Mouse (Mus musculus): ENCODE measurements at regions not wholly inside any gene's neighbourhood (a gene's known extent, or its start where the extent isn't known, plus 50 kb on each side); places are given as distances from the start of the nearest gene placed in this dataset.

- H3K27me3 ChIP-seq (ENCODE audit: control insufficient read depth, insufficient read depth, low read length), result peaks cover 35% of the 10 kb centered on the region
- H3K27ac ChIP-seq (ENCODE audit: low read depth, low read length), result no peak overlapping the region
These were observed 197.5 kb upstream of the Sp8 start for GRCm38 (mm10) chr12:118648673-118649072.

DNA sequence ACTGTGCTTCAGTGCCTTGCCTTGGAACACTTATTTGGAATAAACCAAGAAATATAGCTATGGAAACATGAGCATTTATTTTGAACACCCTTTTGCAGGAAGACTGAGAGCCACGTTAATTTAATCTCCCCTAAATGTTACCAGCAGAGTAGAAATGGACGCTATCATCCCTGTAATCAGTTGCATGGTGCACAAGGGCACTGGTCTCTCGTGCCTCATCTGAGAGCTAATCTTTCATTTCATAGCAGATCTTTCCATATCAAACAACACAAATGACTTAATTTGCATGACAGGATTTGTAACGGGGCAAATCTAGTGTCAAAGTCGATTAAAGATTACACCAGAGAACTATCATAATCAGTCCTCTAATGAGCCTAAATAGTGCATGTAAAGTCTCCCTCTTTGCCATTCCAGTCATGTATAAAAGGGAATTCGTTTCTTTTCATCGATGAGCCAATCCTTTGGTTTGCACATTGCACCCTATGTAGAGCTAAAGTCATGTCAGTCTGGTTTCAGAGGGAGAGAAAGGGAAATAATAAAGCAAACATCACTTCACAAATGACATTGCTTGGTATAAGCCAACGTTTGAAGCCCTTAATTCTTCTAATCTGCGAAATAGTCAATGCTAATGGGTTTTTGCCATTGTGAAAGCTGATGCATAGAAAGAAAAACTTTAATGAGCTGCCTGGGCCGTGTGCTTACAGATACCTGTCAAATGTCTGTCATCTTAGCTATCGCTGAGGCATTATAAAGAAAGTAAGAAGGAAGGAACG, 198.7 kb upstream of the Sp8 start:
- Histone ChIP-seq H3K4me2 (ENCODE audit: low read depth, low read length, severe bottlenecking) (no peak overlapping the region), H3K4me3 (ENCODE audit: low read depth, low read length) (no peak overlapping the region), H3K27ac (ENCODE audit: low read depth, low read length) (no peak overlapping the region), H3K27me3 (ENCODE audit: control insufficient read depth, insufficient read depth, low read length) (peaks cover 29% of the 10 kb centered on the region), H3K4me1 (replicated peaks; ENCODE audit: control insufficient read depth, insufficient read depth, low read length) (peaks cover 20% of the 10 kb centered on the region), H3K9ac (ENCODE audit: low read length) (no peak overlapping the region), H3K36me3 (ENCODE audit: control insufficient read depth, insufficient read depth, low read length) (no peaks in the 10 kb centered on the region), H3K9me3 (ENCODE audit: control insufficient read depth, low read length) (no peaks in the 10 kb centered on the region)
- DNase-seq (ENCODE audit: low spot score) (no peak), ATAC-seq (replicated peaks; ENCODE audit: low FRiP score) (no peak)
- 34% methylated on average over 12 of the region's 12 CpGs for WGBS

More at GRCm38 (mm10) chr12:118648673-118649072, 197.5 kb upstream of the Sp8 start:
- Histone ChIP-seq H3K36me3 (ENCODE audit: control insufficient read depth, insufficient read depth, low read length) (no peaks in the 10 kb centered on the region), H3K4me2 (ENCODE audit: low read depth, low read length, severe bottlenecking) (no peak overlapping the region), H3K4me1 (replicated peaks; ENCODE audit: control insufficient read depth, insufficient read depth, low read length) (peaks cover 20% of the 10 kb centered on the region), H3K4me3 (ENCODE audit: low read depth, low read length) (no peak overlapping the region), H3K9me3 (ENCODE audit: control insufficient read depth, low read length) (no peaks in the 10 kb centered on the region; the same call in 1 of the 2 replicates), H3K9ac (ENCODE audit: low read length) (no peak overlapping the region)
- DNase-seq (ENCODE audit: low spot score) (no peak), ATAC-seq (replicated peaks; ENCODE audit: low FRiP score) (no peak)

GRCm38 (mm10) chr12:118640925-118641324, 205.2 kb upstream of the Sp8 start:
- ATAC-seq (replicated peaks; ENCODE audit: low FRiP score) (no peak), DNase-seq (ENCODE audit: low spot score) (no peak)
- Histone ChIP-seq H3K36me3 (ENCODE audit: control insufficient read depth, insufficient read depth, low read length) (no peaks in the 10 kb centered on the region), H3K4me1 (replicated peaks; ENCODE audit: control insufficient read depth, insufficient read depth, low read length) (no peaks in the 10 kb centered on the region), H3K27ac (ENCODE audit: low read depth, low read length) (no peak overlapping the region), H3K9me3 (ENCODE audit: control insufficient read depth, low read length) (no peaks in the 10 kb centered on the region), H3K4me2 (ENCODE audit: low read depth, low read length, severe bottlenecking) (no peak overlapping the region), H3K4me3 (ENCODE audit: low read depth, low read length) (no peak overlapping the region), H3K27me3 (ENCODE audit: control insufficient read depth, insufficient read depth, low read length) (peaks cover 4% of the 10 kb centered on the region; the same call in 1 of the 2 replicates), H3K9ac (ENCODE audit: low read length) (no peak overlapping the region)
- 78% methylated on average over 3 of the region's 3 CpGs for WGBS

- Histone ChIP-seq H3K9ac (ENCODE audit: low read length) (no peak overlapping the region), H3K36me3 (ENCODE audit: control insufficient read depth, insufficient read depth, low read length) (no peaks in the 10 kb centered on the region), H3K4me2 (ENCODE audit: low read depth, low read length, severe bottlenecking) (no peak overlapping the region), H3K9me3 (ENCODE audit: control insufficient read depth, low read length) (no peaks in the 10 kb centered on the region), H3K4me3 (ENCODE audit: low read depth, low read length) (no peak overlapping the region), H3K4me1 (replicated peaks; ENCODE audit: control insufficient read depth, insufficient read depth, low read length) (no peaks in the 10 kb centered on the region), H3K27ac (ENCODE audit: low read depth, low read length) (no peak overlapping the region), H3K27me3 (ENCODE audit: control insufficient read depth, insufficient read depth, low read length) (no peaks in the 10 kb centered on the region)
- ATAC-seq (replicated peaks; ENCODE audit: low FRiP score) (no peak), DNase-seq (ENCODE audit: low spot score) (no peak)
- 40% methylated on average over 4 of the region's 4 CpGs for WGBS
These were observed 208.9 kb upstream of the Sp8 start for GRCm38 (mm10) chr12:118637214-118637613.

GRCm38 (mm10) chr12:118635456-118635855, 210.7 kb upstream of the Sp8 start:
- H3K27me3 ChIP-seq (ENCODE audit: control insufficient read depth, insufficient read depth, low read length), result no peaks in the 10 kb centered on the region
- H3K9ac ChIP-seq (ENCODE audit: low read length), result no peak overlapping the region
- H3K4me3 ChIP-seq (ENCODE audit: low read depth, low read length), result no peak overlapping the region
- no peak for DNase-seq (ENCODE audit: low spot score)
- no peaks in the 10 kb centered on the region for H3K36me3 ChIP-seq (ENCODE audit: control insufficient read depth, insufficient read depth, low read length)
- no peak overlapping the region for H3K4me2 ChIP-seq (ENCODE audit: low read depth, low read length, severe bottlenecking)
- H3K9me3 ChIP-seq (ENCODE audit: control insufficient read depth, low read length), result no peaks in the 10 kb centered on the region
- H3K4me1 ChIP-seq (replicated peaks; ENCODE audit: control insufficient read depth, insufficient read depth, low read length), result no peaks in the 10 kb centered on the region
- no peak overlapping the region for H3K27ac ChIP-seq (ENCODE audit: low read depth, low read length)
- ATAC-seq (replicated peaks; ENCODE audit: low FRiP score), result no peak
- 36% methylated on average over 1 of the region's 1 CpGs for WGBS

DNA sequence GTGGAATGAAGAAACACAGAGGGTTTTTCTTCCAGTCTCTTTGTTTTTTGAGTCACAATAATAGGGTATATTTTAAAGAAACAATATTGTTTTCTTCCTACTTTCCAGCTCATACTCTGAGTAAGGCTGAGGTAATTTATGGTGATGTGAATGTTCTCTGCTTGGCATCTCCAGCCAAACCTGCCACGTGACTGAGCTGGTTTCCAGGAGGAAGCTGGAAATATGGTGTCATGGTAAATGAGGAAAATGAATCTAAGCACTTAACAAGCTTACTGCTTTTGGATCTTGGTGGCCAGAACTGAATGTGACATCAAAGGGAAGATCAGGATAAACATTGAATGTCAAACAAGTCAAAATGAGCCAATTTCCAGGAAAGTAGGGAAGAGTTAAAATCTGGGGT, 215.8 kb upstream of the Sp8 start:
- Histone ChIP-seq H3K27ac (ENCODE audit: low read depth, low read length) (no peak overlapping the region), H3K9me3 (ENCODE audit: control insufficient read depth, low read length) (no peaks in the 10 kb centered on the region), H3K9ac (ENCODE audit: low read length) (no peak overlapping the region), H3K4me1 (replicated peaks; ENCODE audit: control insufficient read depth, insufficient read depth, low read length) (no peaks in the 10 kb centered on the region), H3K4me3 (ENCODE audit: low read depth, low read length) (no peak overlapping the region), H3K27me3 (ENCODE audit: control insufficient read depth, insufficient read depth, low read length) (no peaks in the 10 kb centered on the region), H3K4me2 (ENCODE audit: low read depth, low read length, severe bottlenecking) (no peak overlapping the region), H3K36me3 (ENCODE audit: control insufficient read depth, insufficient read depth, low read length) (no peaks in the 10 kb centered on the region; the same call in 1 of the 2 replicates)
- DNase-seq (ENCODE audit: low spot score) (no peak), ATAC-seq (replicated peaks; ENCODE audit: low FRiP score) (no peak)
- 77% methylated on average over 1 of the region's 1 CpGs for WGBS

GRCm38 (mm10) chr12:118621697-118622485, 224.2 kb upstream of the Sp8 start:
- WGBS, result 31% methylated on average over 1 of the region's 1 CpGs
- H3K27ac ChIP-seq (ENCODE audit: low read depth, low read length), result 0 out of 2 replicates have a peak overlapping the region, but pooled peaks have one; percentile 27
- ATAC-seq (replicated peaks; ENCODE audit: low FRiP score), result no peak
- H3K9me3 ChIP-seq (ENCODE audit: control insufficient read depth, low read length), result no peaks in the 10 kb centered on the region
- H3K4me2 ChIP-seq (ENCODE audit: low read depth, low read length, severe bottlenecking), result no peak overlapping the region
- no peaks in the 10 kb centered on the region for H3K36me3 ChIP-seq (ENCODE audit: control insufficient read depth, insufficient read depth, low read length)
- no peak overlapping the region for H3K4me3 ChIP-seq (ENCODE audit: low read depth, low read length)
- no peak for DNase-seq (ENCODE audit: low spot score)
- H3K4me1 ChIP-seq (replicated peaks; ENCODE audit: control insufficient read depth, insufficient read depth, low read length), result peaks cover 11% of the 10 kb centered on the region; the same call in 1 of the 2 replicates
- H3K9ac ChIP-seq (ENCODE audit: low read length), result no peak overlapping the region
- H3K27me3 ChIP-seq (ENCODE audit: control insufficient read depth, insufficient read depth, low read length), result no peaks in the 10 kb centered on the region

DNA sequence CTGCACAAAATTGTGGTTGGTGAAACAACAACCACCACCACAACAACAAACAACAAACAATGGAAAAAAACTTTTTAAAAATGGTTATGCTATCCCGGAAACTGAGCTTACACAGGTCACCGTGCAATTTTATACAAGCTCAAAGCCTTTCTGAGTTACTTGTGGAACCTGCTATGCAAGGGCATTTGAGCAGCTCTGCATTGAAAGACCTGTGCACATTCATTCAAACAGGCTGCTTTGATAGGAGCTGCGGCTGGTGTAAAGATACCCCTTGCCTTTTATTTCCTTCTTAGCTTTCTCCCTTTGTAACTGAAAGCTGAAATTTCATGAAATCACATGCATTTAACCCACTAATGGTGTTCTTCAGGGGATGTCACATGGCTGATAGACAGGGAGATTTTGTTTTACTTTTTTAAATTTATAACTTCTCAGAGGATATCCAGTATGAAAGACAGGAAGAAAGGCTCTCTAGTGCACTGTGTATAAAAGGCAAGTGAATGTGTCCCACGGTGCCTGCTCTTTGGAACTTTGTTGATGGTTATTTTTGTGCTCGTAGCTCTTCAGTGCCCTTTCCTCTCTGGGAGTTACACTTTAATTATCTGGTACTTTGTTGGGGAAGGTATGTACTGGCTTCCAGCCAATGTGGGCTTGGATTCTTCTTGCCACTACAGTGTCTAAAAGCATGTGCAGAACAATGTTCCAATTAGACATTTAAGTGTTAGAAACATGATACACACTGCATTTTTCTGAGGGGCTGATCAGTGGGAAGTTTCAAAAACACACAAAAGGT, 225.1 kb upstream of the Sp8 start:
- ATAC-seq (replicated peaks; ENCODE audit: low FRiP score) (peak; percentile 63), DNase-seq (ENCODE audit: low spot score) (no peak)
- no peaks in the 10 kb centered on the region for H3K27me3 ChIP-seq (ENCODE audit: control insufficient read depth, insufficient read depth, low read length)
- no peaks in the 10 kb centered on the region for H3K9me3 ChIP-seq (ENCODE audit: control insufficient read depth, low read length)
- no peak overlapping the region for H3K4me2 ChIP-seq (ENCODE audit: low read depth, low read length, severe bottlenecking)
- H3K36me3 ChIP-seq (ENCODE audit: control insufficient read depth, insufficient read depth, low read length), result no peaks in the 10 kb centered on the region
- WGBS, result 15% methylated on average over 5 of the region's 5 CpGs
- peaks cover 11% of the 10 kb centered on the region; the same call in 1 of the 2 replicates for H3K4me1 ChIP-seq (replicated peaks; ENCODE audit: control insufficient read depth, insufficient read depth, low read length)
- H3K4me3 ChIP-seq (ENCODE audit: low read depth, low read length), result no peak overlapping the region
- H3K27ac ChIP-seq (ENCODE audit: low read depth, low read length), result 0 out of 2 replicates have a peak overlapping the region, but pooled peaks have one; percentile 27
- no peak overlapping the region for H3K9ac ChIP-seq (ENCODE audit: low read length)

Data from forebrain, embryonic 11.5 days (tissue).